Mouse (Mus musculus) gastrocnemius, postnatal 10 days (tissue): ENCODE data around the gene Rps6ka5. TPM values are rescaled to one million over a fixed set of nuclear protein-coding genes. Genes with fewer than 3 reads are reported as not detected.

ENCODE experiments used
- DNase-seq: peaks from one replicate; pipeline ENCODE4 v3.0.0; 2021; ENCODE audit warnings: mixed read lengths
- total RNA-seq, 2 experiments: library from RNA; stranded (reverse); gene quantifications; 2 replicates each; pipeline ENCODE4 v1.2.3; 2021

Gene Rps6ka5
- total RNA-seq, 2 experiments from 2014 or later: 10.4 to 11.5 TPM

- peak; percentile 99 for DNase-seq
Observed at GRCm38 (mm10) chr12:100724606-100725457, 2.0 kb downstream of the Rps6ka5 start.

DNA sequence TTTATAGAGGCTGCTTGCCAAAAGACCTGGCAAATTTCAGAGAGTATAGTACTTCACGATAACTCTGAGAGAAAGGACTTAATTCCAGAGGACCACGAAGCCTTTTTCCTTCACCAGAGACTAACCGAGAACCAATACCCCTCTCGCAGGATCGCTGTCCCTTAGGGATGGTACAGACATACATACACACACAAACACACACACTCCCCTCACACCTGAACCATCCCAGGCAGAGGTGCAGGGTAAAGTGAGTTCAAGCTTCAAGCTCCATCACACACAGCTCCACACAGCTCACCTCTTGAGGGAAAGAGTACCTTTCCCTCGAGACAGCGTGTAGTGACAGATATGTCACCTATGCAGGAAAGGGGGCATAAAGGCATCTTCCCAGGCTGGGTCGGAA lies 2.6 kb downstream of the Rps6ka5 start:
- no peak for DNase-seq

DNA sequence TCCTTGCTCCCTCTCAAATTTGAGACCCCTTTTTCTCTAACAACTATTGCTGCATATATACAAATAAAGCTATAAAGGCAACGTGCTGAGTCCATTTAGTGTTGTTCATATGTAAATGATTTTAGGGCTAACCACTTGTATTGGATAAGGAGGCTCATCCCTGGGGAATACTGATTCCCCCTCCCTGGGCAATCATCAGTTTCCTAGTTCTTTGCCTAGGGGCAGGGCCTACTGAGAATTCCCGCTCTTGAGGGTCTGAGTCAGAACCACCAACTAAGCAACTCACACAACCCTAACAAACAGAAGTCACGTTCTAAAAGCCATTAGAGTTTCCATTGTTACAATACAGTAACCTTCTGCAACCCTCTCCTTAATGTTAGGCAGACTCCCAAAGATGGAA lies 6.0 kb downstream of the Rps6ka5 start:
- DNase-seq: no peak

GRCm38 (mm10) chr12:100717446-100717845 lies 9.3 kb downstream of the Rps6ka5 start:
- DNase-seq: no peak

DNA sequence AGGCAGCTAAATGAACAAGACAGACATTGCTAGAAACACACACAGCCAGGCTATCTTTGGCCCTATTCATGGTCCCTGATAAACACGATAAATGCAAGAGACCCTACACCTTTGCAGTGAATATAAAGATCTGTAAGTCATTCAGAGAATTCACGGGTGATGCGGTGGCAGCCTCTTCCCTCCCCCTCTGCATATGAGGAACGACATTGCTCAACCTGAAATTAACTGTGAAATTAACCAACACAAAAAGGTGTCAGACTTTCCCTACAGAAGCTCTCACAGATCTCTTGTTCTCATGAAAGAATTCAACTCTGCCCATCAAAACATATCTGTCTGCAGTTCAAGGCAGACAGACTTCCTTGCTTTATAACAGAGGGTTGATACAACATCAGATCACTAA lies 9.8 kb downstream of the Rps6ka5 start:
- no peak for DNase-seq

- DNase-seq: no peak
Observed at GRCm38 (mm10) chr12:100711819-100712218, 15.0 kb downstream of the Rps6ka5 start.

DNA sequence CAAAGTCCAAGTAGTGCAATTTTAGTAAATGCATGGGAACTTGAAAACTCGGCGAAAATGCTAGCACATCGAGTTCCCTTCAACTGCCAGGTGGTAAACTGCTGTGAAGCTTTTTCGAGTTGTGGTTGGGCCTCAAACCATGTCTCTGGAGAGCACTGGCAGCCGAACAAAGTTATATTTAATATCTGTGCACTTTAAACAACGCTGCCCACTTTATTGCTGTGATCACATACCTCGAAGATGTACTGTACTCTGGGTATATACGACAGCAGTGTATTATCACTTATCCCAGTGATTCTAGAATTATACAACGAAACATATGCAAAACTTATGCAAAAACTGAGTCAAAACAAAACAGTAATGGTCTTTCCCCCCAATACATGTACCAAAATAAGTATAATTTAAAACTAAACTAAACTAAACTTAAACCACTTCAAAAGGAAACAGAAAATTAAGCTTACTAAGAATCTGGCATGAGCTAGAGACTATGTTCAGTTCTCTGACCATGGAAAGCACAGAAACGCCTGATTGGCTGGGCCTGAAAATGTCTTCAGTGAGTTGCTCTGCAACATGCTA lies 15.6 kb downstream of the Rps6ka5 start:
- no peak for DNase-seq

GRCm38 (mm10) chr12:100710432-100710831 lies 16.4 kb downstream of the Rps6ka5 start:
- no peak for DNase-seq

- no peak for DNase-seq
Observed at GRCm38 (mm10) chr12:100707312-100707711, 19.5 kb downstream of the Rps6ka5 start.

DNA sequence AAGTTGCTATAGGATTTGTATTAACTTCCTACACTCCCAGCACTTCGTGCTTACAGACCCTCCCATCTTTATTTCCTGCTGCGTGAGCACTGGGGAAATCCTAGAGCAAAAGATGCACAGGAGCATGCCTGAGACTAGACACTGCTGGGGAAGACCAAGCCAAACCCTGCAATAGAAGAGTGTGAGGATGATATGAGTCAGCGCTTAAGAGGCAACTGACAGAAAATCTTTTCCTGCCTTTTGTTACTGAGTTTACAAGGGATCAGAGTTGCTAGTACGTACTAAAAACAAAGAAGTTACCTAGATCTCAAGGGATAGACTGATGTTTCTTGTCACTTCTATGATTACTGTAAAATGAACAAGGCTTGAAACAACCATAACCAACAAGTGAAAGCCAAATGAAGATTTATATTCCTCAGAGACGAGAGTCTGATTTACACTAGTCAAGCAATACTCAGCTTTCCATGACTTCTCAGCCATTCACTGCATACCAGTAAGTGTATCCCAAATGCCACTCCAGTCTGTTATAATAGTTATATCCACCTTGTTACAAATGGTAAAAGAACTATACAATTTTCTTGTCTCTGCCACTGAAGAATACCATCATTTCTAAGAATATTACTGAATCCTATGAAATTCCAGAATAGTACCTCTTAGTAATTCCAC lies 21.6 kb downstream of the Rps6ka5 start:
- no peak for DNase-seq

DNA sequence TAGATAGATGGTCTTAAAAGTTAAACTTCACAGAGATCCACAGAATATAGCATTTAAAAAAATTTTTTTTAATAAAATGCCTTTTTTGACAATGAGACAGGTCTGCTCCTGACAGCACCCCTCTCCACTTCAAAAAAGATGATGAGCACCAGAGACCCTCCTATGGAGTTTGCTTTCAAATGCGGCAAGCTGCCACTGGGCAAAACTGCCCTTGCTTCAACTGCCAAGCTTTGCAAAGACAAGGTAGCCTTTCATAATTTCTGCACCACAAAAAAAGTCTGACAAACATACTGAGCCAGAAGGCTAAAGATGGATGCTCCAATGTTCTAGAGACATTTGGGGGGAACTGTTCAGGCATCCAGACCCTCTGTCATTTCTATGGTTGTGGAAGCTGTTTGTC lies 28.8 kb downstream of the Rps6ka5 start:
- no peak for DNase-seq

GRCm38 (mm10) chr12:100696621-100697020 lies 30.2 kb downstream of the Rps6ka5 start:
- DNase-seq: no peak

GRCm38 (mm10) chr12:100695252-100695651 lies 31.5 kb downstream of the Rps6ka5 start:
- no peak for DNase-seq

GRCm38 (mm10) chr12:100692208-100692607 lies 34.6 kb downstream of the Rps6ka5 start:
- DNase-seq: no peak

DNA sequence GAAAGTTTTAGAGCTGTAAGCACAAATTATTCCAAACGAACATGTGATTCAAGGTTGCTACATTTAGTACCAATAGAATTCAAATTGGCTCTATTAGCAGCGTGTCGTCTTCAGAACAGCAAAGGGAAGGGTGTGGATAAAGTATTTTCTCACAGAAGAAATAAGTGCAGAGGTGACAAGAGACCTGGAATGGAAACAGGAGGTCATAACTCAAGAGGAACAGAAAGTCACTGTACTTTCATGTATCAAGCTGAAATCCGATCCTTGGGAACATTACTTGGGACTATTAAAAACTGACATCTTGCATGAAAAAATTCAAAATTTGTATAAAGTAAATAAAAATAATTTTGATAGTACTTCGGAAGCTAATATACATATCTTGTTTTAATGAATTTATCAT lies 36.3 kb downstream of the Rps6ka5 start:
- DNase-seq: no peak

DNA sequence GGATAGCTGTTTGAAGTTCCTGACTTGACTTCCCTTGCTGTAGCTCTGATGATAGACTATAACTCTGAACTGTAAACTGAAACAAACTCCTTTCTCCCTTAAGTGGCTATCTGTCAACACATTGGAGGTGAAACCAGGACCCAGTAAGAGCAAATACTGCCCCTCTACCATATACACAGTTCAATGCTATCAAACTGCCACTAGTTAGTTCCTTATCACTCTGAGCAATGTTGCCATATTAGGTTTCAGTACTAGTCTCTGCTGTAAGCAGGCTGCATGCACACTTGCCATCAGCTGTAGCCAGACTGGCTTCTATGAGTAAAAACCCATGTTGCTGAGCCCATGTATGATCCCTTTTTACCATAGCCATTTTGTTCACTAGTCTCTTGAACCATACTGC lies 38.6 kb downstream of the Rps6ka5 start:
- no peak for DNase-seq

GRCm38 (mm10) chr12:100687001-100687400 lies 39.8 kb downstream of the Rps6ka5 start:
- no peak for DNase-seq

DNA sequence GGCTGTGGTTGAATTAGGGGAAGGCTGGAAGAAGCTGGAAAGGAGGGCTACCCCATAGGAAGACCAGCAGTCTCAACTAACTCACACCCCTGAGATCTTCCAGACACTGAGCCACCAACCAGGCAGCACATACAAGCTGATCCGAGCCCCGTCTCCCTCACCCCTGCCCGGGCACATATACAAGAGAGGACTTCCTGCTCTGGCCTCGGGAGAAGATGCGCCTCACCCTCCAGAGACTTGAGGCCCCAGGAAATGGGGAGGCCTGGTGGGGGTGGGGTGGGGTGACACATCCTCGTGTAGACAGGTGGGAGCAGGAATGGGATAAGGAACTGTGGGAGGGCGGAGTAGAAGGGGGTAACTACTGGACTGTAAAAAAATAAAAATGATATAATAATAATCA lies 45.0 kb downstream of the Rps6ka5 start:
- no peak for DNase-seq

GRCm38 (mm10) chr12:100681241-100681640 lies 45.5 kb downstream of the Rps6ka5 start:
- DNase-seq: no peak

DNA sequence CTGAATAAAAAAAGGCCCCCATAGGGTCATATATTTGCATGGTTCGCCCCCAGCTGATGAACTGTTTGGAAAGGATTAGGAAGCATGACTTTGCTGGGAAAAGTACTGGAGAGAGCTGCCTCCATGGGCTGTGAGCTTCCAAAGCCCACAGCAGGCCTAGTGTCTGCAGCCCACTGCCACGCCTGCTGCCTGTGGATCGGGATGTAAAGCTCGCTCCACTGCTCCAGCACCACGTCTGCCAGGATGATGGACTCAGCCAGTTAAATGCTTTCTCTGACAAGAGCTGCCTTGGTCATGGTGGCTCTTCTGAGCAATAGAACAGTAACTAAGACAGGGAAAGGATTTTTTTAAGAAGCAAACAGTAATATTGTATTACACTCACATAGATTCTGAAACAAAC lies 46.1 kb downstream of the Rps6ka5 start:
- DNase-seq: no peak

- DNase-seq: no peak
Observed at GRCm38 (mm10) chr12:100670647-100671199, 56.1 kb downstream of the Rps6ka5 start.

DNA sequence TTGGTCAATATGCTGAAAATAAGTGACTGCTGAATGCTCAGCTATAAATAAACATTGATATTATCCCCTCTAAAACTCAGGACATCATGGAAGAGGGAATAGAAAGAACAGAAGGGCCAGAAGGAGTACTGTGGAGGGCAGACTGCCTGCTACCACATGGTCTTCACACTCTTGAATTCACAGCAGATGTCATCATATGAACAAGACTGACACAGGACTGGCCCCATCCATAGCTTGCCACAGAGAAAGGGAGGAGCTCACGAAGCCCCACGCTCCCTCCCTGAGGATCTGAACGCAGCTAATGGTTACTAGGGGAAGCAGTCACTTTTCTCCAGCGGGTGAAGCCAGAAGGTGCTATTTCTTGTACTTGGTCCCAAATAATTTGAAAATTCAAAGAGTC lies 61.5 kb downstream of the Rps6ka5 start:
- DNase-seq: no peak

GRCm38 (mm10) chr12:100660076-100660475 lies 66.7 kb downstream of the Rps6ka5 start:
- no peak for DNase-seq
